8 mouse cellular contexts compared by ENCODE assay signal in genomic region chr1:74305522-74305921, GRCm38 (mm10). TPM values are rescaled to one million over a fixed set of nuclear protein-coding genes. Genes with fewer than 3 reads are reported as not detected.
A peak's percentile ranks its signal among the peaks of the same experiment; 100 is the strongest.
DNase-seq lines count a peak whose midpoint lies in the region; ATAC-seq and TF ChIP-seq lines count a peak whose summit lies in the region.

Gene Tmbim1, minus strand, starts transcription at chr1:74305622.

- H3K36me3 ChIP-seq in intestine, postnatal 0 days (ENCODE audit: control insufficient read depth, insufficient read depth): no peaks in the 10 kb centered on the region
- H3K36me3 ChIP-seq in midbrain, embryonic 13.5 days: no peaks in the 10 kb centered on the region

- H3K9me3 ChIP-seq in intestine, postnatal 0 days (ENCODE audit: control insufficient read depth): no peaks in the 10 kb centered on the region
- H3K9me3 ChIP-seq in midbrain, embryonic 13.5 days: no peaks in the 10 kb centered on the region

- peak within 1 kb of the TSS; percentile 87 for H3K4me2 ChIP-seq in intestine, postnatal 0 days (replicated peaks; ENCODE audit: low read depth)
- peak within 1 kb of the TSS; percentile 74 for H3K4me2 ChIP-seq in midbrain, embryonic 13.5 days (replicated peaks)

- peak within 1 kb of the TSS; percentile 94 for H3K27ac ChIP-seq in intestine, postnatal 0 days (ENCODE audit: low read depth, low read length)
- no peak within 1 kb of the TSS for H3K27ac ChIP-seq in midbrain, embryonic 13.5 days

- peaks cover 23% of the 10 kb centered on the region for H3K4me1 ChIP-seq in intestine, postnatal 0 days (replicated peaks; ENCODE audit: control insufficient read depth, insufficient read depth, low read length)
- H3K4me1 ChIP-seq in midbrain, embryonic 13.5 days (replicated peaks): peaks cover 12% of the 10 kb centered on the region

- TF ChIP-seq CTCF in intestine, postnatal 0 days (IDR thresholded peaks at IDR 0.05; ENCODE audit: low read depth): no peak

- peak within 1 kb of the TSS; percentile 87; the same call in 1 of the 2 replicates for H3K9ac ChIP-seq in intestine, postnatal 0 days (ENCODE audit: low read depth, low read length)
- no peak within 1 kb of the TSS for H3K9ac ChIP-seq in midbrain, embryonic 13.5 days (replicated peaks)

- ATAC-seq in intestine, postnatal 0 days: no peak
- ATAC-seq in midbrain, embryonic 13.5 days: no peak

- H3K4me3 ChIP-seq in intestine, postnatal 0 days (ENCODE audit: low read depth, low read length): peak within 1 kb of the TSS; percentile 66
- H3K4me3 ChIP-seq in midbrain, embryonic 13.5 days (replicated peaks): peak within 1 kb of the TSS; percentile 42; the same call in 1 of the 2 replicates

- no peak for DNase-seq in layer of hippocampus, adult 8-10 months (ENCODE audit: low spot score in 2 of 2)
- no peak for DNase-seq in layer of hippocampus, adult 9-10 months (ENCODE audit: low spot score)
- no peak for DNase-seq in adrenal gland, postnatal 10 days
- DNase-seq in gastrocnemius, postnatal 4 days (ENCODE audit: low spot score in 2 of 2): no peak
- no peak for DNase-seq in right cerebral cortex, adult 18-20 months
- DNase-seq in cerebellum, adult 9-10 months: no peak

- WGBS in intestine, postnatal 0 days: 69% methylated on average over 2 of the region's 2 CpGs
- WGBS in midbrain, embryonic 13.5 days: 91% methylated on average over 2 of the region's 2 CpGs

- H3K27me3 ChIP-seq in intestine, postnatal 0 days (replicated peaks; ENCODE audit: control insufficient read depth, insufficient read depth, low read length): no peaks in the 10 kb centered on the region
- peaks cover 19% of the 10 kb centered on the region for H3K27me3 ChIP-seq in midbrain, embryonic 13.5 days

RNA-seq across cellular contexts. Expression of gene Tmbim1, which starts in this region (rescaled TPM):
- total RNA-seq in layer of hippocampus, adult 8-10 months (2022): 10 to 100 TPM; 24.9 to 37.2 (median 33.3) TPM
- 10 to 100 TPM; 63.6 to 68.8 TPM for total RNA-seq in adrenal gland, postnatal 10 days (2021)
- 10 to 100 TPM; 63.2 to 68.6 TPM for total RNA-seq in gastrocnemius, postnatal 4 days (2021)
- polyA plus RNA-seq in intestine, postnatal 0 days (2015; fragmentation: Nextera tagmentation; extraction: Ambion mirVana): 47.4 and 49.1 TPM in 2 replicates
- polyA plus RNA-seq in midbrain, embryonic 13.5 days (2015; fragmentation: Nextera tagmentation; extraction: Ambion mirVana): 6.3 and 7.1 TPM in 2 replicates
